Mouse (Mus musculus): ENCODE measurements around the gene Uck2. TPM values are rescaled to one million over a fixed set of nuclear protein-coding genes. Genes with fewer than 3 reads are reported as not detected.

Uck2 gene
- polyA plus RNA-seq, 1 experiment from 2014 or later = 49.6 TPM

DNA sequence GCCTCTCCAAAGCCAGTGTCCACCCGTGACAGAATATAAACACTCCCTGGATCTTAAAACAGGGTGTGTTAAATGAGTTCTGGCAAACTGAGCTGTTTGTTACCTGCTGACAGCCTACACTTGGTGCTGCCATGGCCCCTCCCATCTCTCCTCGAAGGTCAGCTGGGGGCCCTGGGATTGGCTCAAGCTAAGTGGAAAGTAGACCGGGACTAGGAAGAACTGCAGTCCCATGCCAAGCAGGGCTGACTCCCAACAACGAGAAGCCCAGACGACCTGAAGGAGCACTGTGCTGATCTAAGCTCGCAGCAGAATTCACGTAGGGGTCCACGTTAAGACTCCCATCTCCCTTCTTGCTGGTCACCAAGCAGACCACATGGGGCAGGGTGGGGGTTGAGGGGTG, 48.3 kb downstream of the Uck2 start:
- WGBS = 78% methylated on average over 8 of the region's 8 CpGs
- DNase-seq (ENCODE audit: low spot score) (no peak), ATAC-seq (ENCODE audit: low FRiP score) (no peak)
- no peak overlapping the region for H3K27ac ChIP-seq
- H3K36me3 ChIP-seq (replicated peaks; ENCODE audit: control insufficient read depth, insufficient read depth) = peaks cover 25% of the 10 kb centered on the region
- H3K4me3 ChIP-seq (replicated peaks; ENCODE audit: low read length) = no peak overlapping the region
- H3K4me1 ChIP-seq (replicated peaks; ENCODE audit: control insufficient read depth, insufficient read depth, low read length) = peaks cover 22% of the 10 kb centered on the region; the same call in 1 of the 2 replicates
- H3K9ac ChIP-seq = no peak overlapping the region
- H3K4me2 ChIP-seq (replicated peaks) = no peak overlapping the region
- no peaks in the 10 kb centered on the region for H3K27me3 ChIP-seq (ENCODE audit: control insufficient read depth, insufficient read depth, low read length)
- H3K9me3 ChIP-seq (ENCODE audit: control insufficient read depth, low read length) = no peaks in the 10 kb centered on the region

DNA sequence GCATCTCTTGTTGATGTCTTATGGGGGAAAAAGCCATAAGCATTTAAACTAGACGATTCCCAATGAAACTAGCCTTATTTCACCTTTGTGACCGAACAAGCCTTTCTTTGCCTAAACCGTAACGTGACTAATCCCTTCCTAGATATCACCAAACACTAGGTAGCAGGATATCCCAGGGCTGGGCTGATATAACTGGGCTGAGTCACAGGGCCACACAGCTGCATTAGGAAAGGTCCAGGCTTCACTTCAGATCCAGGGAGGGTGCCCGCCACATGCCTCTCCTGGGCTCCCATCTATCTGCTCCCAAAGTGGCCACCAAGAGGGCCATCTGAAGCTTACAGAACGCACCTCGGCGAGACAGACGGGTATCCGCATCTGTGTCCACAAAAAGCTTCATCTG, 50.8 kb downstream of the Uck2 start:
- Histone ChIP-seq H3K9me3 (ENCODE audit: control insufficient read depth, low read length) (no peaks in the 10 kb centered on the region), H3K27me3 (ENCODE audit: control insufficient read depth, insufficient read depth, low read length) (no peaks in the 10 kb centered on the region), H3K4me1 (replicated peaks; ENCODE audit: control insufficient read depth, insufficient read depth, low read length) (peaks cover 8% of the 10 kb centered on the region; the same call in 1 of the 2 replicates), H3K9ac (no peak overlapping the region), H3K4me3 (replicated peaks; ENCODE audit: low read length) (no peak overlapping the region), H3K36me3 (replicated peaks; ENCODE audit: control insufficient read depth, insufficient read depth) (peaks cover 27% of the 10 kb centered on the region), H3K27ac (no peak overlapping the region), H3K4me2 (replicated peaks) (no peak overlapping the region)
- no peak for DNase-seq (ENCODE audit: low spot score)
- ATAC-seq (ENCODE audit: low FRiP score) = no peak
- WGBS = 95% methylated on average over 10 of the region's 10 CpGs

DNA sequence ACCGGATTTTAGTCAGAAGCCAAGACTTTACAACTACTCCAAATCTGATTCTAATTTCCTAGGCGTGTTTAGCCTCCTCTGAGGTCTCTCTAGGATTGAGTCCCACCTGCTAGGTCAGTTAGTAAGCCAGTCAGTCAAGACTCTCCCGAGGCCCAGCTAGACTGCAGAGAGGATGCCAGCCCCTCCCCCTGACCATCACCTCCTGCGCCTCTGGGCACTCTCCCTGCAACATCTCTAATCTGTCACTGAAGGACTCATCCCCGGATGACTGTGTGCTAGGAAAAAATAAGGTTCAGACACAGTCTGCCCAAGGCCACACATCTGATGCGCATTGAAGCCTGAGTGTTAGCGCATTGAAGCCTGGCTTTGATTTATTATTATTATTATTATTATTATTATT, 52.2 kb downstream of the Uck2 start:
- Histone ChIP-seq H3K4me1 (replicated peaks; ENCODE audit: control insufficient read depth, insufficient read depth, low read length) (no peaks in the 10 kb centered on the region; the same call in 1 of the 2 replicates), H3K36me3 (replicated peaks; ENCODE audit: control insufficient read depth, insufficient read depth) (peaks cover 40% of the 10 kb centered on the region), H3K4me3 (replicated peaks; ENCODE audit: low read length) (no peak overlapping the region), H3K4me2 (replicated peaks) (no peak overlapping the region), H3K27ac (no peak overlapping the region), H3K9me3 (ENCODE audit: control insufficient read depth, low read length) (no peaks in the 10 kb centered on the region), H3K9ac (no peak overlapping the region), H3K27me3 (ENCODE audit: control insufficient read depth, insufficient read depth, low read length) (no peaks in the 10 kb centered on the region)
- ATAC-seq (ENCODE audit: low FRiP score) (no peak), DNase-seq (ENCODE audit: low spot score) (no peak)
- 84% methylated on average over 7 of the region's 7 CpGs for WGBS

DNA sequence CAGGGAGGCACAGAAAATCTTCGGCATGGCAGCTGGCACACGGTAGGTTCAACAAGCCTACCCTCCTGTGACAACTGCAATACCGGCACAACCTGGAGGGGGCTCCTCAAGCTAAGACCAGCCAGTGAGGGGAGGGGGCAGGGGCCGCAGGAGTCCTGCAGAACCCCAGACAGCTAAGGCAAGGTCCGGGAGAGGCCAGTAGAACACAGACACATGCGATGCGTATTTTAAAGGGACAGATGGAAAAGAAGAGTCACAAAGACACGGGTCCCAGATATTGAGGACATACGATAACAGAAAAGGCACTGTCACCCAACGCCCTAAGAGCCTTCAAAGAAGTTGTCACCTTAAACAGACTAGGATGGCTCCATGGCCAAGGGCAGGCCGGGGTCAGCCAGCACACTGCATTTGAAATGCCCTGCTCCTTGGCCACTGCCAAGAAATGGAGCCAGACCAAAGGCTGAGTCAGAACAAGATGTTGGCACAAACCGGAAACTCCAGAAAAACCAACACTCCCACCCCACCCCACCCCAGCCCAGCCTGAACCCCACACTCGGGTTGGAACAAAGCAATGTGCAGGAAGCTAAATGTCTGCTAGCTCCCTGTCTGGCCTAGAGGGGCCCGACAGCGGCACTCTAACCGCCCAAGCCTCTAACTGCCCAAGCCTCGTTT, 53.4 kb downstream of the Uck2 start:
- no peaks in the 10 kb centered on the region for H3K4me1 ChIP-seq (replicated peaks; ENCODE audit: control insufficient read depth, insufficient read depth, low read length)
- H3K27me3 ChIP-seq (ENCODE audit: control insufficient read depth, insufficient read depth, low read length) = no peaks in the 10 kb centered on the region
- no peak for DNase-seq (ENCODE audit: low spot score)
- WGBS = 83% methylated on average over 17 of the region's 17 CpGs
- H3K9ac ChIP-seq = no peak overlapping the region
- H3K4me3 ChIP-seq (replicated peaks; ENCODE audit: low read length) = no peak overlapping the region
- no peaks in the 10 kb centered on the region for H3K9me3 ChIP-seq (ENCODE audit: control insufficient read depth, low read length)
- no peak overlapping the region for H3K4me2 ChIP-seq (replicated peaks)
- peak; percentile 49; the same call in 1 of the 2 replicates for ATAC-seq (ENCODE audit: low FRiP score)
- H3K27ac ChIP-seq = no peak overlapping the region
- peaks cover 50% of the 10 kb centered on the region for H3K36me3 ChIP-seq (replicated peaks; ENCODE audit: control insufficient read depth, insufficient read depth)

DNA sequence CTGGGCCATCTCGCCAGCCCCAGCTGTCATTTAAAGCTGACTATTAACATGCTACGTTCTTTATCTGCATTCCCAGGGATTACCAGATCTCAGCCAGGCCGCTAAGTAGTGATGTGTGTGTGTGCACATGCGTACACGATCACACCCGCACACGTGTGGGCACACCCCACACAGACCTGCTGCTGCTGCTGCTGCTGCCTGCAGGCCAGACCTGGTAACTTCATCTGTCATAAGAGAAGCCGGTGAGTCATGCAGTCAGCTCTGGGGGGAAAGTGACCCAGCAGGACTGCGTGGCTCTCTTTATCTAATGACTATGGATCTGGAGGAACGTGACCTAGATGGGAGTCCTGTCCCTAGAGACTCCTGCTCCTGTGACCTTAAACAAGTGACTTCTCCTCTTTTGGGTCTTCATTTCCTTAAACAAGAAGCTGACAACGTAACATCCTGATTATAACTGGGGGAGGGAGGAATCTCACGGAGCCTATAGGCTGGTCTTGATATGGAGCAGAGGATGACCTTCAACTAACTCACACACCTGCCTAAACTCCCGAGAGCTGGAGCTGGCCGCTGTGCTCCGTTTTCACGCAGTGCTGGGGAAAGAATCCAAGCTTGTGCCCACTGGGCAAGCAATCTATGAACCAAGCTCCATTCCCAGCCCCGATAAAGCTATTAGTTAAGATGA, 54.0 kb downstream of the Uck2 start:
- Histone ChIP-seq H3K27me3 (ENCODE audit: control insufficient read depth, insufficient read depth, low read length) (no peaks in the 10 kb centered on the region), H3K4me1 (replicated peaks; ENCODE audit: control insufficient read depth, insufficient read depth, low read length) (no peaks in the 10 kb centered on the region), H3K9ac (no peak overlapping the region), H3K9me3 (ENCODE audit: control insufficient read depth, low read length) (no peaks in the 10 kb centered on the region), H3K27ac (no peak overlapping the region), H3K4me2 (replicated peaks) (no peak overlapping the region), H3K36me3 (replicated peaks; ENCODE audit: control insufficient read depth, insufficient read depth) (peaks cover 52% of the 10 kb centered on the region), H3K4me3 (replicated peaks; ENCODE audit: low read length) (no peak overlapping the region)
- 87% methylated on average over 17 of the region's 17 CpGs for WGBS
- ATAC-seq (ENCODE audit: low FRiP score) (no peak), DNase-seq (ENCODE audit: low spot score) (no peak)

DNA sequence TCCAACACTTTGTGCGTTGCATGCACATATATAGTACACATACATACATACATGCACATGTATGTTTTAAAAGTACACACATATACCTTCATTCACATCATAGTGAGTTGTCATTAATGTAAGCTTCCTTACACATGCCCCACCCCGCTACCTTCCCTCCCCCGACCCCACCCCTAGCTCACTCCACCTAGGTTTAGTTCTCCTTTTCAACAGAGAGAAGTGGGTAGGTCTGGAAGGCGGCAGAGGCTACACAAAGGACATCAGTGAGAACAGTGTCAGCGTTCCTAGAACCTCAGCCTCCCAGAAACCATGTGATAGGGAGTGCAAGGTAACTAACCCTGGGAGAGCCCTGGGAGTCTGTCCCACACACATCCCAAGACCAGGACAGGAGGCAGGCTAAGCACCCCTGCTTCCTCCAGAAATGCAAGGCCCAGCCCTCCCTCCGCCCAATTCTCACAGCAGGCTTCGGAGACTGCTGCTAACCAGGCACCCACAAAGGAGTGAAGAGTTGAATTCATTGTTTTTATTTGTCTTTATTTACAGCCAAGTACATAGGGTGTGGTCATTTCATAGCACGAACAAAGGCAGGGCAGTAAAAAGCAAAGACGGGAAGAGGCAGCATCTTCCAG, 62.6 kb downstream of the Uck2 start:
- H3K4me1 ChIP-seq (replicated peaks; ENCODE audit: control insufficient read depth, insufficient read depth, low read length) = no peaks in the 10 kb centered on the region
- DNase-seq (ENCODE audit: low spot score) (no peak), ATAC-seq (ENCODE audit: low FRiP score) (no peak)
- no peaks in the 10 kb centered on the region for H3K27me3 ChIP-seq (ENCODE audit: control insufficient read depth, insufficient read depth, low read length)
- peaks cover 34% of the 10 kb centered on the region for H3K36me3 ChIP-seq (replicated peaks; ENCODE audit: control insufficient read depth, insufficient read depth)
- no peaks in the 10 kb centered on the region for H3K9me3 ChIP-seq (ENCODE audit: control insufficient read depth, low read length)
- no peak overlapping the region for H3K4me3 ChIP-seq (replicated peaks; ENCODE audit: low read length)
- 85% methylated on average over 9 of the region's 9 CpGs for whole genome bisulfite sequencing
- H3K27ac ChIP-seq = no peak overlapping the region
- H3K4me2 ChIP-seq (replicated peaks) = no peak overlapping the region
- no peak overlapping the region for H3K9ac ChIP-seq

DNA sequence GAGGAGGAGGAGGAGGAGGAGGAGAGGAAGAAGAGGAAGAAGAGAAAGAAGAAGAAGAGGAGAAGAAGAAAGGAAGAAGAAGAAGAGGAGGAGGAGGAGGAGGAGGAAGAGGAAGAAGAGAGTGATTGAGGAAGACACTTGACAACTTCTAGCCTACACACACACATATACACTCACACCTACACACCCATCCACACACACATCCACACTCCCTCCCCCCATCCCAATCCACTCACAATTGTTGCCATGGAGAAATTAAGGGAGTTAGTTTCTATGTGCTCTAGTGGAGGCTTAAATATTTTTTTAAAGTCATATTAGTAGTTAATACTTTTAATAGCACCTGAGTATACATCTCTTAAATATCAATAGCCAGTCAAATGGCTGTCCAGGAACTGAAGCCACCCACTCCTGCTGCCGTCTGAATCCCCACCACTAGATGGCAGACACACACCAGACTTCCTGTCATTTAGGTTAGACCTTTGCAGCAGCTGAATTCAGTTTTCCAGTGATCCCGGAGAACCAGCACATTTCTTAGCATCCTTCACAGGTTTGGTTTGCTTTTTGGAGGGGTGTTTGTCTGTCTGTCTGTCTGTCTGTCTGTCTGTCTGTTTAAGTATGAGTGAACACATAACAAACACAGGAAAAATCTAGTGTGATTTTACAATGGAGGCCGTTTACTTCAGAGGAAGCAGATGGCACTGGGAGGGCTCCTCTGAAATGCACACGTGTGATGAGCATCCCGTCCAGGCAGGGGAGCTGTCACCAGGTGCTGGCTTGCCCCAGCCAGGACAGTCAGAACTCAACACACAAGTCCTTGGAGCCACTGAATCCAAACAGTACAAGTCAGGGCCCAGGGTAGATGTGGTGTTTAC, 64.6 kb downstream of the Uck2 start:
- 0 out of 2 replicates have a peak overlapping the region, but pooled peaks have one; percentile 1 for H3K9ac ChIP-seq

DNA sequence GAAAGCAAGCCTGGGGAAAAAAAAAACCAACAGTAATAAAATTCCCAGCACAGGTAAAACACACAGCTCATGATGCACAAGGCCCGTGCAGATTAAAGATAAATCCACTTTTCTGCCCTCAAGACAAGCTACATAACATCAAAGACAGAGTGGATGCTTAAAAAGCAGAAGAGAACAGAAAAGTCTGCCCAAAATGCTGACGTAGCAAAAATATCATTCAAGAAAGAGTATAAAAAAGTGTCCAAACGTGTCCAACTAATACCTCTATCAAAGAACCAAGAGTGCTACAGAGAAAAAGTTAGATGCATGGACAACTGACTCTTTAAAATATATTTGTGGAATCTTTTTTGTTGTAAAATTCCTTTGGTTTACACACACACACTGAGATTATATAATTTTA, 69.7 kb downstream of the Uck2 start:
- Histone ChIP-seq H3K9ac (no peak overlapping the region), H3K36me3 (replicated peaks; ENCODE audit: control insufficient read depth, insufficient read depth) (no peaks in the 10 kb centered on the region), H3K4me1 (replicated peaks; ENCODE audit: control insufficient read depth, insufficient read depth, low read length) (no peaks in the 10 kb centered on the region), H3K27me3 (ENCODE audit: control insufficient read depth, insufficient read depth, low read length) (no peaks in the 10 kb centered on the region), H3K4me2 (replicated peaks) (no peak overlapping the region), H3K4me3 (replicated peaks; ENCODE audit: low read length) (no peak overlapping the region), H3K27ac (no peak overlapping the region), H3K9me3 (ENCODE audit: control insufficient read depth, low read length) (no peaks in the 10 kb centered on the region)
- WGBS = 86% methylated on average over 3 of the region's 3 CpGs
- ATAC-seq (ENCODE audit: low FRiP score) (no peak), DNase-seq (ENCODE audit: low spot score) (no peak)

More for the DNA sequence above, 64.6 kb downstream of the Uck2 start:
- Histone ChIP-seq H3K9me3 (ENCODE audit: control insufficient read depth, low read length) (no peaks in the 10 kb centered on the region), H3K4me3 (replicated peaks; ENCODE audit: low read length) (no peak overlapping the region), H3K27ac (no peak overlapping the region), H3K27me3 (ENCODE audit: control insufficient read depth, insufficient read depth, low read length) (no peaks in the 10 kb centered on the region), H3K36me3 (replicated peaks; ENCODE audit: control insufficient read depth, insufficient read depth) (peaks cover 18% of the 10 kb centered on the region; the same call in 1 of the 2 replicates), H3K4me1 (replicated peaks; ENCODE audit: control insufficient read depth, insufficient read depth, low read length) (no peaks in the 10 kb centered on the region), H3K4me2 (replicated peaks) (no peak overlapping the region)
- ATAC-seq (ENCODE audit: low FRiP score) = peak; percentile 84
- DNase-seq (ENCODE audit: low spot score) = peak; percentile 93
- WGBS = 2% methylated on average over 5 of the region's 5 CpGs

DNA sequence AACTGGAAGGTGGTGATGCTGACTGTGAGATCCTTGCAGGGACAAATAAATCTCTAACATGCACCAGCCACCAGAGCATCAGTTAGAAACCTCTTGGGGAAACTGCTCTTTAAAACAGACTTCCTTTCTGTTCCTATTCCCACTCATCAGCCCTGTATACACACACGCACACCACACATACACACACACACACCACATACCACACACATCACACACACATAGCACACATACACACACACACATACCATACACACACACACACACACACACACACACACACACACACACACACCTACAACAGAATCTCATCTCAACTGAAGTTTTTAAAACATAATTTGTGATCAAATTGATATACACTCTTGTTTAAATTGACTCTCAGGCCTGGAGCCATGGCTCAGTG, 72.4 kb downstream of the Uck2 start:
- Histone ChIP-seq H3K27ac (no peak overlapping the region), H3K4me2 (replicated peaks) (no peak overlapping the region), H3K27me3 (ENCODE audit: control insufficient read depth, insufficient read depth, low read length) (no peaks in the 10 kb centered on the region), H3K9ac (no peak overlapping the region), H3K4me3 (replicated peaks; ENCODE audit: low read length) (no peak overlapping the region), H3K4me1 (replicated peaks; ENCODE audit: control insufficient read depth, insufficient read depth, low read length) (no peaks in the 10 kb centered on the region), H3K9me3 (ENCODE audit: control insufficient read depth, low read length) (no peaks in the 10 kb centered on the region), H3K36me3 (replicated peaks; ENCODE audit: control insufficient read depth, insufficient read depth) (no peaks in the 10 kb centered on the region)
- no peak for DNase-seq (ENCODE audit: low spot score)
- 92% methylated on average over 1 of the region's 1 CpGs for WGBS
- ATAC-seq (ENCODE audit: low FRiP score) = peak; percentile 52; the same call in 1 of the 2 replicates

All from hindbrain, embryonic 14.5 days (tissue).